Mouse (Mus musculus) layer of hippocampus, postnatal 25 days (tissue): ENCODE measurements around the gene Pigh. TPM values are rescaled to one million over a fixed set of nuclear protein-coding genes. Genes with fewer than 3 reads are reported as not detected.

Experiments used
- DNase-seq, 2 experiments: peaks; one replicate each; pipeline ENCODE4 v3.0.0; 2022; ENCODE audit warnings: mixed read lengths in 2 of 2, low spot score in 1 of 2; ENCODE audit errors: extremely low spot score in 1 of 2
- total RNA-seq, 2 experiments: library from RNA; stranded (reverse); gene quantifications; 2 replicates each; pipeline ENCODE4 v1.2.3; 2021

The Pigh gene
- 10 to 100 TPM; 10.1 to 10.9 TPM for total RNA-seq

GRCm38 (mm10) chr12:79089182-79089812, at the start of gene Pigh:
Gene Pigh (minus strand): TSS chr12:79089651.
- DNase-seq: peak; percentile 64 to 76

GRCm38 (mm10) chr12:79138999-79139398, 49.5 kb upstream of the Pigh start:
- DNase-seq: no peak

GRCm38 (mm10) chr12:79136949-79137348, 47.5 kb upstream of the Pigh start:
- no peak for DNase-seq

- DNase-seq: no peak
Measured at GRCm38 (mm10) chr12:79135105-79135504, 45.7 kb upstream of the Pigh start.

GRCm38 (mm10) chr12:79134676-79135075, 45.2 kb upstream of the Pigh start:
- DNase-seq: no peak

- DNase-seq: no peak
Measured at GRCm38 (mm10) chr12:79131706-79132460, 42.4 kb upstream of the Pigh start.

- no peak for DNase-seq
Measured at GRCm38 (mm10) chr12:79131178-79131675, 41.8 kb upstream of the Pigh start.

- DNase-seq: peak; percentile 48 to 56
Measured at GRCm38 (mm10) chr12:79130299-79131177, 41.1 kb upstream of the Pigh start, which contains the start of gene Arg2. Gene Arg2 (plus strand): TSS chr12:79130777.

- DNase-seq: no peak
Measured at GRCm38 (mm10) chr12:79122820-79123219, 33.4 kb upstream of the Pigh start.

GRCm38 (mm10) chr12:79118991-79119390, 29.5 kb upstream of the Pigh start:
- DNase-seq: no peak

GRCm38 (mm10) chr12:79105312-79105711, 15.9 kb upstream of the Pigh start:
- DNase-seq: no peak

GRCm38 (mm10) chr12:79104544-79104943, 15.1 kb upstream of the Pigh start:
- no peak for DNase-seq

- DNase-seq: no peak
Measured at GRCm38 (mm10) chr12:79103773-79104172, 14.3 kb upstream of the Pigh start.

- peak in 1 of 2 experiments; percentile 25 for DNase-seq
Measured at GRCm38 (mm10) chr12:79097106-79097752, 7.8 kb upstream of the Pigh start.

- DNase-seq: peak; percentile 22 to 70
Measured at GRCm38 (mm10) chr12:79092569-79092968, 3.1 kb upstream of the Pigh start.

GRCm38 (mm10) chr12:79073362-79073761, 16.1 kb downstream of the Pigh start:
- no peak for DNase-seq

- DNase-seq: no peak
Measured at GRCm38 (mm10) chr12:79072576-79072975, 16.9 kb downstream of the Pigh start.

- DNase-seq: no peak
Measured at GRCm38 (mm10) chr12:79070736-79071333, 18.6 kb downstream of the Pigh start.

- DNase-seq: no peak
Measured at GRCm38 (mm10) chr12:79069916-79070315, 19.5 kb downstream of the Pigh start.

GRCm38 (mm10) chr12:79069187-79069608, 20.3 kb downstream of the Pigh start:
- no peak for DNase-seq
